In genomic region chr6:53573711-53574065, GRCm38 (mm10) we compare ENCODE assay signal across 8 mouse cellular contexts.
DNase-seq lines count a peak whose midpoint lies in the region; TF ChIP-seq lines count a peak whose summit lies in the region.

No protein-coding gene starts in this region.

- peak; percentile 29 for DNase-seq in cerebellum, adult 9-10 months
- no peak for DNase-seq in cerebellum, adult 11 months
- DNase-seq in CH12.LX (ENCODE audit: extremely low read depth) = no peak
- DNase-seq in forelimb bud, embryonic 11.5 days (ENCODE audit: low read depth, low spot score) = peak; percentile 72
- DNase-seq in lung, postnatal 10 days = peak; percentile 17
- DNase-seq in adrenal gland, adult 18-20 months (ENCODE audit: low spot score in 2 of 2) = no peak
- DNase-seq in spleen, postnatal 4 days (ENCODE audit: low spot score in 2 of 2) = no peak
- no peak for DNase-seq in layer of hippocampus, postnatal 36 days

- H3K9ac ChIP-seq in CH12.LX (ENCODE audit: insufficient read depth, low read depth) = peak overlapping the region; percentile 68

- no peak for TF ChIP-seq RAD21 in CH12.LX (IDR thresholded peaks at IDR 0.05; ENCODE audit: low read depth, low read length)

- TF ChIP-seq EP300 in CH12.LX (IDR thresholded peaks at IDR 0.05; ENCODE audit: low read length) = no peak

- TF ChIP-seq POLR2A in CH12.LX (IDR thresholded peaks at IDR 0.05; ENCODE audit: low read depth, low read length) = no peak

- no peaks in the 10 kb centered on the region for H3K27me3 ChIP-seq in CH12.LX (replicated peaks)

- H3K27ac ChIP-seq in CH12.LX (ENCODE audit: insufficient read depth, low read depth) = no peak overlapping the region

- in situ Hi-C loops in CH12.LX (cut with MboI; ENCODE audit: low pct_ligation_motif_present, low pct_unique_long_range_greater_than_20kb, low sequenced_read_pairs) = no loop called here

- H3K4me3 ChIP-seq in CH12.LX (replicated peaks in 1 of 3; ENCODE audit: low read depth in 2 of 3, low read length in 2 of 3, poor library complexity in 1 of 3) = peak overlapping the region in 2 of 3 experiments; percentile 46 to 55

- dilution Hi-C loops in CH12.LX (cut with MboI; ENCODE audit: extremely low pct_ligation_motif_present, extremely low pct_unique_long_range_greater_than_20kb, low sequenced_read_pairs) = no loop called here

- no peaks in the 10 kb centered on the region for H3K9me3 ChIP-seq in CH12.LX (replicated peaks; ENCODE audit: low read length)

- H3K36me3 ChIP-seq in CH12.LX (replicated peaks in 1 of 2; ENCODE audit: control insufficient read depth in 1 of 2, insufficient read depth in 1 of 2, low read length in 1 of 2) = no peaks in the 10 kb centered on the region

- H3K79me2 ChIP-seq in CH12.LX (replicated peaks; ENCODE audit: control insufficient read depth, extremely low read depth, insufficient read depth, poor library complexity, severe bottlenecking) = 0 out of 2 replicates have a peak, but pooled peaks cover 3% of the 10 kb centered on the region

- H3K4me2 ChIP-seq in CH12.LX (ENCODE audit: insufficient read depth, low read depth, poor library complexity, severe bottlenecking) = peak overlapping the region; percentile 59

- H3K4me1 ChIP-seq in CH12.LX (ENCODE audit: control insufficient read depth in 1 of 2, insufficient read depth in 2 of 2) = peaks cover 10 to 28% of the 10 kb centered on the region in 2 experiments; a peak in 3 of 4 replicates

- TF ChIP-seq CTCF in CH12.LX (conservative IDR thresholded peaks at IDR 0.05 in 1 of 2, IDR thresholded peaks at IDR 0.05 in 1 of 2; ENCODE audit: low read depth in 2 of 2, low read length in 2 of 2) = no peak

TF ChIP-seq in CH12.LX, 34 proteins besides CTCF, POLR2A, EP300 and RAD21:
- TF ChIP-seq IRF4 (IDR thresholded peaks at IDR 0.05; ENCODE audit: low read depth, low read length) = no peak

Comparison
In these comparisons a context has a peak if more than half of its experiments do, and no peak if none do; other contexts are left out.
1. DNase-seq: peak in cerebellum, adult 9-10 months (single experiment), forelimb bud, embryonic 11.5 days (single experiment) and lung, postnatal 10 days (single experiment); none in cerebellum, adult 11 months (single experiment), CH12.LX (single experiment), adrenal gland, adult 18-20 months (0 of 2), spleen, postnatal 4 days (0 of 2) and layer of hippocampus, postnatal 36 days (0 of 2).